Mouse (Mus musculus) hindlimb bud, embryonic 11.5 days (tissue): ENCODE measurements around the gene Gm28897.
"Not testable (repeated sequence)": the region's sequence is repeated elsewhere in the genome, so short reads cannot be mapped to it uniquely, and the experiment has no call there.

Experiments
- DNase-seq: peaks from one replicate; pipeline ENCODE4 v3.0.0-alpha.2; 2012; ENCODE audit warnings: low read depth, low spot score; ENCODE audit errors: extremely low spot score

The Gm28897 gene

DNA sequence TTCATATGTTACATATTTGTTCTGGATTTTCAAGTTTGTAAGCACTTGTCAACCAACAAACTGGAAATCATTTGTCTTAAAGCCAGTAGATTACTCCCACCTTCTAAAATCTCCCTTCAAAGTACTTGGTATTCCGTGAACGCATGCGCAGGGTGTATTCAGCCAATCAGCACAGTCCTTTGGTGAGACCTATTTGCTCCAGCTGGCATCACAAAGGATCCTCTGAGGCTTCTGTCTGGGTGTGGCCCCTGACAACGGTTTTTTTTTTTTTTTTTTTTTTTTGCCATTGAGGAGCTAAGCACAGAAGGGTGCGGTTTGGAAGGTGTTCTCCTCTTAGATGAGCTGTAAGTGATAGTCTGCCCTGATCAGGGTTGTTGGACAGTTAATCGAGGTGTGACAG, at the start of gene Gm28897:
Gm28897 (plus strand) TSS at position 301 of the 400 bp plus-strand sequence.
- not testable (repeated sequence) for DNase-seq
